Mouse (Mus musculus) embryonic facial prominence, embryonic 10.5 days (tissue): ENCODE measurements at regions not wholly inside any gene's neighbourhood (a gene's known extent, or its start where the extent isn't known, plus 50 kb on each side); places are given as distances from the start of the nearest gene placed in this dataset.

Experiments
- DNase-seq: peaks from one replicate; pipeline ENCODE4 v3.0.0-alpha.2; 2017; ENCODE audit warnings: low spot score
- H3K27ac ChIP-seq: fragments of 300-500 bp; sonication (generic); replicated peaks from 2 replicates; pipeline ENCODE4 v1.5.1; 2016; ENCODE audit warnings: mild to moderate bottlenecking
- H3K27me3 ChIP-seq: fragments of 300-500 bp; sonication (generic); replicated peaks from 2 replicates; pipeline ENCODE4 v1.6.1; 2016; ENCODE audit warnings: low read depth, mild to moderate bottlenecking; ENCODE audit not compliant: poor library complexity, severe bottlenecking
- H3K36me3 ChIP-seq: fragments of 300-500 bp; sonication (generic); replicated peaks from 2 replicates; pipeline ENCODE4 v1.6.1; 2016; ENCODE audit warnings: mild to moderate bottlenecking, moderate library complexity
- H3K4me1 ChIP-seq: fragments of 300-500 bp; sonication (generic); 2 replicates; pipeline ENCODE4 v1.6.1; 2016
- H3K4me3 ChIP-seq: fragments of 300-500 bp; sonication (generic); 2 replicates; pipeline ENCODE4 v1.5.1; 2016; ENCODE audit warnings: mild to moderate bottlenecking, moderate library complexity
- H3K9me3 ChIP-seq: fragments of 300-500 bp; sonication (generic); 2 replicates; pipeline ENCODE4 v1.6.1; 2016; ENCODE audit warnings: mild to moderate bottlenecking
- WGBS: fragments of 180-500 bp; shearing (Covaris S2); methylation state at CpG from one replicate; pipeline ENCODE4 v1.1.7; 2016; 5-methylcytosine and 5-hydroxymethylcytosine counted together

GRCm38 (mm10) chr12:112274026-112274425 is 128.0 kb downstream of the Kif26a start:
- 79% methylated on average over 6 of the region's 6 CpGs for WGBS
- no peak overlapping the region for H3K4me3 ChIP-seq
- H3K36me3 ChIP-seq, result no peaks in the 10 kb centered on the region
- no peaks in the 10 kb centered on the region for H3K9me3 ChIP-seq
- no peak for DNase-seq
- H3K4me1 ChIP-seq, result peaks cover 71% of the 10 kb centered on the region
- no peak overlapping the region; the same call in 1 of the 2 replicates for H3K27ac ChIP-seq
- peaks cover 30% of the 10 kb centered on the region for H3K27me3 ChIP-seq

GRCm38 (mm10) chr12:112274756-112275155 is 128.7 kb downstream of the Kif26a start:
- 30% methylated on average over 11 of the region's 11 CpGs for WGBS
- H3K27ac ChIP-seq, result no peak overlapping the region
- H3K9me3 ChIP-seq, result no peaks in the 10 kb centered on the region
- H3K36me3 ChIP-seq, result no peaks in the 10 kb centered on the region
- no peak overlapping the region for H3K4me3 ChIP-seq
- no peak for DNase-seq
- H3K4me1 ChIP-seq, result peaks cover 73% of the 10 kb centered on the region
- peaks cover 38% of the 10 kb centered on the region for H3K27me3 ChIP-seq

- Histone ChIP-seq H3K4me3 (no peak overlapping the region), H3K27ac (peak overlapping the region; percentile 65), H3K4me1 (peaks cover 81% of the 10 kb centered on the region), H3K9me3 (no peaks in the 10 kb centered on the region), H3K36me3 (no peaks in the 10 kb centered on the region), H3K27me3 (peaks cover 48% of the 10 kb centered on the region)
- no peak for DNase-seq
- 35% methylated on average over 7 of the region's 7 CpGs for WGBS
Observed at GRCm38 (mm10) chr12:112276651-112277050, 130.6 kb downstream of the Kif26a start.

- WGBS, result 37% methylated on average over 14 of the region's 14 CpGs
- Histone ChIP-seq H3K27me3 (peaks cover 43% of the 10 kb centered on the region), H3K4me1 (peaks cover 73% of the 10 kb centered on the region), H3K9me3 (no peaks in the 10 kb centered on the region), H3K27ac (peak overlapping the region; percentile 59), H3K36me3 (no peaks in the 10 kb centered on the region), H3K4me3 (no peak overlapping the region)
- peak; percentile 49 for DNase-seq
Observed at GRCm38 (mm10) chr12:112277511-112277910, 131.5 kb downstream of the Kif26a start.

GRCm38 (mm10) chr12:112285096-112285495 is 139.1 kb downstream of the Kif26a start:
- no peak for DNase-seq
- Histone ChIP-seq H3K4me3 (no peak overlapping the region), H3K4me1 (peaks cover 55% of the 10 kb centered on the region), H3K9me3 (no peaks in the 10 kb centered on the region), H3K27ac (no peak overlapping the region), H3K27me3 (peaks cover 26% of the 10 kb centered on the region), H3K36me3 (no peaks in the 10 kb centered on the region)
- WGBS, result 57% methylated on average over 15 of the region's 15 CpGs

- no peaks in the 10 kb centered on the region for H3K9me3 ChIP-seq
- H3K4me1 ChIP-seq, result peaks cover 74% of the 10 kb centered on the region
- no peak for DNase-seq
- no peak overlapping the region for H3K4me3 ChIP-seq
- WGBS, result 70% methylated on average over 3 of the region's 3 CpGs
- H3K27me3 ChIP-seq, result peaks cover 37% of the 10 kb centered on the region
- no peaks in the 10 kb centered on the region for H3K36me3 ChIP-seq
- H3K27ac ChIP-seq, result no peak overlapping the region
Observed at GRCm38 (mm10) chr12:112288786-112289185, 142.8 kb downstream of the Kif26a start.

GRCm38 (mm10) chr12:112290299-112290698 is 144.3 kb downstream of the Kif26a start:
- peaks cover 43% of the 10 kb centered on the region for H3K27me3 ChIP-seq
- peaks cover 68% of the 10 kb centered on the region for H3K4me1 ChIP-seq
- WGBS, result 91% methylated on average over 9 of the region's 9 CpGs
- no peaks in the 10 kb centered on the region for H3K36me3 ChIP-seq
- H3K4me3 ChIP-seq, result no peak overlapping the region
- H3K27ac ChIP-seq, result peak overlapping the region; percentile 3; the same call in 1 of the 2 replicates
- H3K9me3 ChIP-seq, result no peaks in the 10 kb centered on the region
- DNase-seq, result no peak

GRCm38 (mm10) chr12:112291748-112292561 is 145.9 kb downstream of the Kif26a start:
- peaks cover 43% of the 10 kb centered on the region for H3K27me3 ChIP-seq
- WGBS, result 78% methylated on average over 16 of the region's 16 CpGs
- peak overlapping the region; percentile 30 for H3K27ac ChIP-seq

GRCm38 (mm10) chr12:112293105-112293504 is 147.1 kb downstream of the Kif26a start:
- DNase-seq, result no peak
- Histone ChIP-seq H3K27me3 (peaks cover 41% of the 10 kb centered on the region), H3K4me3 (no peak overlapping the region), H3K27ac (no peak overlapping the region; the same call in 1 of the 2 replicates), H3K4me1 (peaks cover 71% of the 10 kb centered on the region), H3K36me3 (no peaks in the 10 kb centered on the region), H3K9me3 (no peaks in the 10 kb centered on the region)
- WGBS, result 82% methylated on average over 13 of the region's 13 CpGs

More at GRCm38 (mm10) chr12:112291748-112292561, 145.9 kb downstream of the Kif26a start:
- no peak for DNase-seq
- H3K4me3 ChIP-seq, result no peak overlapping the region
- peaks cover 76% of the 10 kb centered on the region for H3K4me1 ChIP-seq
- no peaks in the 10 kb centered on the region for H3K9me3 ChIP-seq
- H3K36me3 ChIP-seq, result no peaks in the 10 kb centered on the region

GRCm38 (mm10) chr12:112295337-112295941 is 149.4 kb downstream of the Kif26a start:
- Histone ChIP-seq H3K27me3 (peaks cover 54% of the 10 kb centered on the region), H3K27ac (0 out of 2 replicates have a peak overlapping the region, but pooled peaks have one; percentile 30), H3K36me3 (no peaks in the 10 kb centered on the region), H3K4me1 (peaks cover 68% of the 10 kb centered on the region), H3K4me3 (no peak overlapping the region), H3K9me3 (no peaks in the 10 kb centered on the region)
- no peak for DNase-seq
- WGBS, result 83% methylated on average over 6 of the region's 6 CpGs

- Histone ChIP-seq H3K9me3 (no peaks in the 10 kb centered on the region), H3K27me3 (peaks cover 72% of the 10 kb centered on the region), H3K4me1 (peaks cover 68% of the 10 kb centered on the region), H3K36me3 (no peaks in the 10 kb centered on the region), H3K27ac (no peak overlapping the region), H3K4me3 (no peak overlapping the region)
- WGBS, result 89% methylated on average over 8 of the region's 8 CpGs
- DNase-seq, result no peak
Observed at GRCm38 (mm10) chr12:112298521-112298920, 152.5 kb downstream of the Kif26a start.

- Histone ChIP-seq H3K9me3 (no peaks in the 10 kb centered on the region), H3K27ac (no peak overlapping the region; the same call in 1 of the 2 replicates)
Observed at GRCm38 (mm10) chr12:112299089-112299488, 153.1 kb downstream of the Kif26a start.

GRCm38 (mm10) chr12:112299603-112300002 is 153.6 kb downstream of the Kif26a start:
- H3K9me3 ChIP-seq, result no peaks in the 10 kb centered on the region
- H3K27me3 ChIP-seq, result peaks cover 68% of the 10 kb centered on the region
- peaks cover 62% of the 10 kb centered on the region for H3K4me1 ChIP-seq
- 72% methylated on average over 6 of the region's 6 CpGs for WGBS
- H3K36me3 ChIP-seq, result no peaks in the 10 kb centered on the region
- H3K4me3 ChIP-seq, result no peak overlapping the region
- DNase-seq, result no peak
- H3K27ac ChIP-seq, result peak overlapping the region; percentile 16; the same call in 1 of the 2 replicates

More at GRCm38 (mm10) chr12:112299089-112299488, 153.1 kb downstream of the Kif26a start:
- Histone ChIP-seq H3K27me3 (peaks cover 72% of the 10 kb centered on the region), H3K4me1 (peaks cover 63% of the 10 kb centered on the region), H3K36me3 (no peaks in the 10 kb centered on the region), H3K4me3 (no peak overlapping the region)
- 64% methylated on average over 5 of the region's 5 CpGs for WGBS
- DNase-seq, result no peak
